Mouse (Mus musculus): ENCODE measurements at regions not wholly inside any gene's neighbourhood (a gene's known extent, or its start where the extent isn't known, plus 50 kb on each side); places are given as distances from the start of the nearest gene placed in this dataset.

- TF ChIP-seq POLR2A (IDR thresholded peaks at IDR 0.05; ENCODE audit: insufficient read depth, low read depth, low read length) (no peak), CTCF (IDR thresholded peaks at IDR 0.05) (no peak)
Observed at GRCm38 (mm10) chr1:41393287-41393686, 587.9 kb downstream of the Tmem182 start.

All from heart, adult 2 months (tissue).